Mouse (Mus musculus): ENCODE measurements at regions not wholly inside any gene's neighbourhood (a gene's known extent, or its start where the extent isn't known, plus 50 kb on each side); places are given as distances from the start of the nearest gene placed in this dataset.

- TF ChIP-seq CTCF (IDR thresholded peaks at IDR 0.05; ENCODE audit: insufficient read depth, low read depth, low read length) (no peak), POLR2A (IDR thresholded peaks at IDR 0.05; ENCODE audit: insufficient read depth, low read depth, low read length) (no peak)
These were observed 506.3 kb upstream of the Gm765 start for GRCm38 (mm10) chr6:98848835-98849234.
